Mouse (Mus musculus) mouse embryonic stem cell (cell line): Measurements from ENCODE around the gene Ssbp3.

ENCODE experiments used
- in situ Hi-C, 2 experiments: fragments of 300-500 bp; cut with MboI; formaldehyde crosslinking; loops; 1 replicate in 1 of 2; 3 replicates in 1 of 2; pipeline ENCODE4 v1.14.3; 2019 to 2020; ENCODE audit warnings: low sequenced_read_pairs in 2 of 2, low pct_unique_long_range_greater_than_20kb in 1 of 2, mixed read lengths in 1 of 2; ENCODE audit not compliant: unreplicated experiment in 1 of 2

Ssbp3 gene

DNA sequence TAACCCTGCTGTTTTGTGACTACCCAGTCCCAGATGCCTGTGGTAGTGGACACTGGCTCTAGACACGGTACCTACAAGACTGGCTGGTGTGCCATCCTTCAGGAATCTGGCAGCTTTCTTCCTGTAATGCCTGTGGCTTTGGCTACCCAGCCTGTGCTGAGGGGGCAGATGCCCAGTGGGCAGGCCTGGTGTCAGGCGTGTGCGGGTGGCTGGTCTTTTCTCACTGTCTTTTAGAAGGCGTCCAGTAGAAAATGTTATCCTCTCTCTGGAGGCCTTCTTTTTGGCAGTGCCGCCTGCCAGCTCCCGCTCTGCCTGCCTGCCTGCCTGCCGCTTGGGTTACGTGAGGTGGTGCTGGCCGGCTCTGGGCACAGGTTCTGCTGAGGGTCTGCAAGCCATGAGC, 15.9 kb downstream of the Ssbp3 start:
- in situ Hi-C loops, result no loop called here

DNA sequence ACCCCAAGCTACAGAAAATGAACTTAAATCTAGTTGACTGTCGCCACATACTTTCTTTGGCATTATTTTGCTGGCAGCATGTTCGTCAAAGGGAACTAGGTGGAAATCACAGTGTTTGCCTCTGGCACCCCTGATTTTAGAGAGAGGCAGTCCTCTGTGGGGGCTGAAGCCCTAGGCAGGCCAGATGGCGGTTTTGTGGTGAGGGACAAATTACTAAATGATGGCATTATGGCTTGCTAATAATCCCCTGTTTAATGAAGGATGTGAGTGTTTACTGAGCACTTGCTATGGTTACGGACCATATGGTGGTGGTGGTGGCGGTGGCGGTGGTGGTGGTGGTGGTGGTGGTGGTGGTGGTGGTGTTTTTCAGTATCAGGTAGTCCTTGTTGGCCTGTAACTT, 16.5 kb downstream of the Ssbp3 start:
- in situ Hi-C loops, result no loop called here

DNA sequence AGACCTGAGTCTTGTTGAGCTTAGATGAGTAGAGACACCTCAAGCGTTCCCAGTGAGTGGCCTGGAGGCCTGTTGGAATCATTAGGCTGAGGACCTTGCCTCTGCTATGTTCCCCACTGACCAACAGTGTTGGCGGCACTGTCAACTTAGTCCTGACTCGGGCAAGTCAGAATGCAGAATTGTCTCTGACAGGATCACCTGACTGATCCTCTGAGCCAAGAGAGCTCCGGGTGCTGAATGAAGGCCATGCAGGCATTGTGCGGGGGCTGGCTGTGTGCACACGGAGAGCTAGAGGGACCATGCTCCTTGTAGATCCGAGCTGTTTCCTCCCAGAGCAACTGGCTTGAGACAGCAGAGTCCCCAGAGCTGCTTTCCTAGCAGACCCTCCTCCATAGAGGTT, 18.5 kb downstream of the Ssbp3 start:
- in situ Hi-C loops, result no loop called here

DNA sequence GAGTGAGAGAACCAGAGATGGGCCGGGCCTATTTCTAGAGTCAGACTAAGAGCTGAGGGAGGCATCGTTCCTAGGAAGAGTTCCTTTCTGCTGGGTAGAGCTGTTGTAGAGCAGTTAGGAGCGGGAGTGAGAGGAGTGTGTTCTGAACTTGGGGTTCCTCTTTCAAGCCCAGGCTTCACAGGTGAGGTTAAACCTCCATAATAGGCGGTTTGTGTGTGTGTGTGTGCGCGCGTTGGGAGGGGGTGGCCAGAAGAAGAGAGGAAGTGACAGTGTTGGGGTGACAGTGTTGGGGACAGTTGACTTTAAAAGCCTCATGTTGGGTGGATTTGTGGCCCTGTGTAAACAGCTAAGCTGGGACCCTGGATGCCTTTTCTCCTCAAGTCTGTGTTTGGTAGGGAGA, 22.1 kb downstream of the Ssbp3 start:
- in situ Hi-C loops, result no loop called here

DNA sequence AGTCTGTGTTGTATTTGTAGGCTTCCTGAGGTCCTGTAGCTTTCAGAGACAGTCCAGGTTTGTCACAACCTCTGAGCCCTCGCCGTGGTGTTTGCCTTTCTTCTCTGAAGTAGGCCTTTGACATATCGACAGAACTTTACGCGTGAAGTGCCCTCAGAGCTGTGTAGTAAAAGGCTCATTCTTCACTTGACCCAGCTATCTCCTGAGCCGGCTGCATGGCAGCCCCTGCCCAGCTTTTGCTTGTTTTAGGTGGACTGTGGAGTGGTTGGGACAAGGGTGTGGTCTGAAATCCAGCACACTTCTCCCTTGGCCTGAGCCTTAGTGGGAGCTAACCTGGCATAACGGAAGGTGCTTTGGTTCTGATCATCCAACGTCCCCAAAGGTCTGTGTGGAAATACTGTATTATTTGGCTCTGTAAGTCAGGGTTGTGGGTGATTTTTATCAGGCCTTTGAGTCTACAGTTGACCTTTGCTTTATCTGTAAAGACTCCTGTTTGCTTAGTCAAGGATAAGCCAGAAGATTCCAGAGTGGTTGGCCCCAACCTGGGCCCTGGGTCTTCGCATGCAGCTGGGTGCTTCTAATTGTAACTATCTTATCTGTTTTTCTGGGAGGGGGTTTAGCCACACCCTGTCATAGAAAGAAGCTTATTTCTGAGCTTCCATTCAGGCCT, 23.4 kb downstream of the Ssbp3 start:
- in situ Hi-C loops, result no loop called here

DNA sequence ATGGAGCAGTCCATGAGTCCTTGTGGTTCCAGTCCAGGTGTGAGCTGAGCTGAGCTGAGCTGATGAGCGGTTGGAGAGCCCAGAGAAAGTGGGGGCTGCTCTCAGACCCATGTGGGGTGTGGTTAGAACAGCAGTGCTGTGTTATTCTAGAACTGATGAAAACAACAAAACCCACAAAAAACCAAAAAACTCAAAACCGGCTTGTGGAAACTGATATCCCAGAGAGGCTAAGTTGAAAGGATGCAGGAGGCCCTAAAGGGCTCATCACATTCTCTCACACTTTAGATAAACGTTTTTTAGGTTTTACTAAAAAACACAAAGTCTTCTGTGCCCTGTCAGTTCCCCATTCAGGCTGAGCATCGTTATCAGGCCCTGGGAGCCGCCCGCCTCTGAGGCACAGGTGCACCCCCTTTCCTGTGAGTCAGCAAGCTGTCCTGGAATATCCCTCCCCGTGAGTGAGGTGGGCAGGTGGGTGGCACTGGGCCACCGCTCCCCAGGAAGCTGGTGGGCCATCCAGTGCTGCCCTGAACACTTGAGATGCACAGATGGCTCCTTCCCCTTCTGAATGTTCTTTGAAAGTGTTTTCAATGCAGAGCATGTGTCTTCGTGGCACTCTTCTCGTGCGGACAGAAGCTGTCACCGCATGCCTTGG, 24.6 kb downstream of the Ssbp3 start:
- in situ Hi-C loops, result no loop called here

DNA sequence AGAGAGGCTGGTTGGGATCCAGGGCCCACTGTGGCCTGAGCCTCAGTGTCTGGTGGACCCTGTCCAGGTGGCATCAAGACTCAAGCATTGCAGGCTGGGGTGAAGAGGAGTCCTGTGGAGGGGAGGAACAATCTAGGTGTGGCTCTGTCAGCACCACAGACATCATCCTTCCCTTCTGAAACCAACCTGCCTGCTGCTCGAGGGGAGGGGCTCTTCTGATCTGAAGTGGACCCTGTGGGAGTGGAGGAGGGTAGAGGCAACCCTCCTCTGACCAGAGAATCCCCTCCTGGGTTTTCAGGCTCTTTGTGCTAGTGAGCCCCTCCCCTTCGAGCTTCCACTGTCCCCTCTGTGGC, 25.1 kb downstream of the Ssbp3 start:
- in situ Hi-C loops, result no loop called here

DNA sequence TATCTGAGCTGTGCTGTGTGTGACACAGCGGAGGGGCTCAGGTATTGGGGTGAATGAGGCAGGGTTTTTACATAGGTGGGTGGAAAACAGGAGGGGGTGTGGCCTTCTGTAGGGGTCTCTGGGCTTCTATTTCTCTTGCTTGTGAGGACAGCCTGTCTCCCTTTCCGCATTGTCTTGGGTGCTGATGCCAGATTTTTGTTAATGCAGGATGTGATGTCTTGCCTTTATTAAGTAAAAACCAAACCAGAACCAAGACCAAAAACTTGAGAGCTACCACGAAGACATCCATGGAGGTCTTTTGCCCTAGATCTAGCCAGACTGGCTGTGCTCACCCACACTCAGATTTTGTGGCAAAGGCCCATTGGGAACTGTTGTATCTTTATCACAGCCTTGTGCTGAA, 25.5 kb downstream of the Ssbp3 start:
- in situ Hi-C loops, result no loop called here

DNA sequence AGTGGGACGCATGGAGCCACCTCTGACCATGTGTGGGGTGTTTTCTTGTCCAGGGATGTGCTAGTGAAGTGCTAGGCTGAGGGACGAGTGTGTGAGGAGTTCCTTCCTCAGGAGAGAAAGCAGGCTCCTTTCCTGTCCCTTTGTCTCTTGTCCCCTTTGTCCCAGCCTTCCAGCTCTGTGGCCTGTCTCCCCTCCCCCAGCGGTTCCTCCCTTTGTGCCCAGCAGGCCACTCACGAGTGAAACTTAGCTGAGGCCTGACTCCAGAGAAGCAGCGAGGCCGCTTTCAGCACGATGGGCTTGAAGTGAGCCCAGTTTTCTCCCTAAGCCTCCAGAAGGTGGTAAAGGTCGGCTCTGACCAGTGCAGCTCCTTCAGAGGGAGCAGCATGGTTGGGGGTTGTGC, 26.2 kb downstream of the Ssbp3 start:
- in situ Hi-C loops, result no loop called here

DNA sequence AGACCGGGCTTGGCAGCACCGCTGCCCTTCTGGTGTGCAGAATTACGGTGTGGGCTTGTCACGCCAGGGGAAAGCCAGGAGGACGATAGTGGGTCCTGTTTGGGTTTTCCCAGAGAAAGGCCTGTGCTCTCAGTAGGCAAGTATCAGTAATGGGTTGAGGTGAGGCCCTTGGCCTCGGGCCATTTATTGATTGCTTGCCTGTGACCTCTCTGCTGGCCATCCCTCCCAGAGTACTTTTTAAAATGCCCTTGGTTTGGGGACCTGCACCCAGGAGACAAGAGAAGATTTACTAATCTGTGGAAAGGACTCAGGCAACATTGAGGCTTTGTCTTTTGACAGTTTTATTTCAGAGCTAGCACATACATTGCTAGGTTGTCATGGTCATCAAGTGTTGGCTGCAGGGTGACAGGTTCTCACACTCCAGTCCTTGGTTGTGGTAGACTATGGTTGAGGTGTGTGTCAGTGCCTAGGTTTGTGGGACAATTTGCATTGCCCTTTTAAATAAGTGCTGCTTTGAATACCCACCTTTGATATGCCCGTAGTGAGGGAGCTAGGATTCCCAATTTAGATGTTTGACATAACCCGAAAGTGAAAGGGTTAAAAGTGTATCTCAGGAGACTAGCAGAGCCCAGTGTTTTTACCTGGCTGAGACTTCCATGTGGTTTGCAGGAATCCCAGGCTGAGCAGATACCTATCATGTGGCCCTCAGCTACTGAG, 28.2 kb downstream of the Ssbp3 start:
- in situ Hi-C loops, result no loop called here

DNA sequence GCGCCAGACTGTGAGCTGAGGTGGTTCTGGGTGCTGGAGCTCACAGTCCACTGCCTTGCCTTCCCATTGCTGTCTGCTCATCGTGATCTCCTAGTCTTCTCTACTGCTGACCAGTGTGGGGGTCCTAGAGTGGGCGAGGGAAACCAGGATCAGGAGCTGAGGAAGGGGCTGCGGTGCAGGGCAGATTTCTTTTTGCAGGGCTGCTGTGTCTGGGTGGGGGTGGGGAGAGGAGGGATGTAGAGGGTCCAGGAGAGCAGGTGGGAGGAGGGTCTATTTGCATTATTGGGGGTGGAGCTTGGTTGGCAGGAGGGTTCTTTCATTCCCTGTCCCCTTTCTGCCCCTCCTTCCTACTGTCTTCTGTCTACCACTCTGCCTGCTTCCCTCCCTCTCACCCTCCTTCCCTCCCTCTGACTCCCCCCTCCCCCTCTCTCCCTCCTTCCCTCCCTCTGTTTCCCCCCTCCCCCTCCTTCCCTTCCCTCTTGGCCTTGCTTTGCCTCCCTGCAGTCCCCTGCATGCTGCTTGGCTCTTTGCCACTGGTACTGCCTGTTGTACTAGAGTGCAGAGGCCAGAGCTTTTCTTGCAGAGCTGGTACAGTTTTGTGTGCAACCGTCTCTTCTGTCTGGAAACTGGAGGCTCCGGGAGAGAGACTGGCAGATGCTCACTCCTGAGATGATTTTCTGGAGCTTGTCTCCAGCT, 28.9 kb downstream of the Ssbp3 start:
- in situ Hi-C loops, result no loop called here

DNA sequence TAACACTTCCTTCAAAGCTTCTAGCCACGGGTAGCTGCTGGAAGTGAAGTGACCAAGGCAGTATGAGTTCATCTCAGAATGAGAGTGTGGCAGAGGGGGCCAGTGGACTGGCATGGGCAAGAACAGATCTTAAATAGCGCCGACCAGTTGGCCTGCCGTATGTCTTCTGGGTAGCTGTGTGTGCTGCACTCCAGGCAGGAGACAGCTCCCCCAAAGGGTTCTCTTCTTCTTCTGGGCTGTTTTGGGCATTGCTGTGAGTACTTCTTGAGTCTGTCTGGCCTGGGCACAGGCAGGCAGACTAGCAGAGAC, 29.4 kb downstream of the Ssbp3 start:
- in situ Hi-C loops, result no loop called here

DNA sequence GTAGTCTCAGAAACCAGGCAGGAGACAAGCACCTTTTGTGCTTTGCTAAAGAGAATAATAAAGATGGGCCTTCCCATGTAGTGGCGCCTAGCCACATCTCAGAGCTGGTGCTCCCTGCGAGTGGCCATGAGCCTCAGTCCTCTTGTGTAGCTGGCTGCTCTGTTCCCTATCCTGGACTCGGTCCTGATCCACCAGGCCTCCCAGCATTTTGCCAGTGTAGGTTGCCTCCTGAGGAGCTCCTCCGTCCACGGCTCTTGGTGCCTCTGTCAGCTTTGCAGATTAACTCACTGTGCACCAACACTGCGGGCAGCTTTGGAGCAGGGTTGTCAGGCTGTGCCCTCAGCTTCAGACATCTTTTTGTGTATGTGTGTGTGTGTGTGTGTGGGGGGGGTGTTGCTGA, 30.4 kb downstream of the Ssbp3 start:
- in situ Hi-C loops, result no loop called here

DNA sequence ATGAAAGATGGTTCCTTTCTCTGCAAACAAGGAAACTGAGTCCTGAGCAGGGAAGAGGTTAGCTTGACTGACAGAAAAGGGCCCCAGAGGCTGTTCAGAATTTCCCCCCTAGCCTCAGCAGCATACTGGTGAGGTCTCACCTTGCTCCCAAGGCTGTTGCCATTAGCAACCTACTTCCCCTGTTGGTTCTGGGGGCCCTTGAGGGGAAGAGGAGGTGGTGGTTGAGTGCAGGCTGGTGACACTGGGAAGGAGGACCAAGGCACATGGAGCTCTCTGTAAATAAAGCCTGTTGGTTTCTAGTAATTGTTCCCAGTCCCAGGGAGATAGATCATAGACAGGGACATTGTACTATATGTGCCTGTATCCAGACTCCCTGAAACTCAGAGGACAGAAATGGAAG, 31.0 kb downstream of the Ssbp3 start:
- in situ Hi-C loops, result no loop called here

DNA sequence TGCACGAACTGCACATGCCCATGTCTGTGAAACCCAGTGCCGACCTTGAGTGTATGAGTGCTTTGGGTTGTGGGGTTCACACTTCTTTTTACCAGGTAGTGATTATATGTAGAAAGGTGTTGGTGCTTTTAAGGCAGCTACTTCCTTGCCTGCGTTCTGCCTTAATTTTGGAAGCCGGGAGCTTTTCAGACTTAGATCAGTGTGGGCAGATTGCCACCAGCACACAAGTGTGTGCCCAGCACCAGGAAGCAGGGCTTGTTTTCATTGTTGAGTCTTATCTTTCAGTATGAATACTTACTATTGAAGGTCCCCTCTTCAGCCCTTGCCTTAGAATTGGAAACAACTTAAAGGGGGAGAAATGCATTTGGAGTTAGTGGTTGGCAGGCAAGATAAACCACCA, 32.0 kb downstream of the Ssbp3 start:
- in situ Hi-C loops, result no loop called here

DNA sequence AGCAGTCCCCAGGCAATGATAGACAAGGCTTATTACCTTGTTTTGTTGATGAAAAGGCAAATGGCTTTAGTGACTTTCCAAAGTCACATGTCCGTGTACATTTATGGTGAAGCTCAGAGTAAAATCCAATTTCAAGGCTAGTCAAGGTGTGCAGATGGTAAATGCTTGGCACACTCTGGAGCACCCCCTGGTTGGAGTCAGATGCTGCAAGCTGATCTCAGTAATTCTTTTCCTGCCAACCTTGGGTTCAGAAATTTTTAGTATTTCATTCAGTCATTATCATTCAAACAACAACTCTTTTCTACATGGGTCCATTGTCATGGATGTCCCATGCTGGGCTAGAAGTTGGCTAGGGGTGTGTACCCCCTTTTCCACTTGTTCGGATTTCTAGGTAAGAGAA, 33.1 kb downstream of the Ssbp3 start:
- in situ Hi-C loops, result no loop called here

DNA sequence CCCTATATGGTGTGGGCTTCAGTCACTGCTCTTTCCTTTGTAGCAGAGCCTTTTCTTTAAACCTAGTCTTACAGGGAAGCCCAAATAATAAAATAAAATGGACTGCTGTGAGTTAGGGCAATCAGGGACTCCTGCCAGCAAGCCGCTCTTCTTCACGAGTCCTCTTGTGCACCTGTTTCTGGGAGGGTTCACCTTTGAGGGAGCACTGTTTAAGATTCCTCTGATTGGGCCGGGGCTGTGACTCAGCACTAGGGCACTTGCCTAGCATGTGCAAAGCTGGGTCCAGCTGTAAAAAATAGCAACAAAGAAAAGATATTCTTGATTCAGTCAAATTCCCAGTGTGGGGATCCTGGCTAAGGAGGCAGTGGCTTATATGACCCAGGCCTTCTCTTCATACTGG, 34.4 kb downstream of the Ssbp3 start:
- in situ Hi-C loops, result no loop called here

DNA sequence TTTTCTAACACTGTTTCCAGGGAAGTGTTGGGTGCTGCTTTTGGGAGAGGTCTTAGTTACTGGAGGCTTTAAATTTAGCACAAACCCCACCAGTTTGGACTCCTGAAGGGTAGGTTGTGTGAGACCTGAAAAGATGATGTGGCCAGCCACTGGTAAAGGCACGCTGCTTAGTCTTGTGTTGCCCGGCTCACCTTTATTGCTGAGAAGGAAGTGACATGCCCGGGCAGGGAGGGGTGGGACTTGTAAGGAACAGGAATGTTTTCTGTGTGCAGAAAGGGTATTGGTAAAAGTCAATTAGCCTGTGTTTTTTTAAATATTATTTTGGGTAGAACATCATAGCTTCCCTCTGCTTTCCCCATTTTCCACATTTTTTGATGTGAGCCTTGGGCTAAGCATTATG, 37.2 kb downstream of the Ssbp3 start:
- in situ Hi-C loops, result no loop called here

DNA sequence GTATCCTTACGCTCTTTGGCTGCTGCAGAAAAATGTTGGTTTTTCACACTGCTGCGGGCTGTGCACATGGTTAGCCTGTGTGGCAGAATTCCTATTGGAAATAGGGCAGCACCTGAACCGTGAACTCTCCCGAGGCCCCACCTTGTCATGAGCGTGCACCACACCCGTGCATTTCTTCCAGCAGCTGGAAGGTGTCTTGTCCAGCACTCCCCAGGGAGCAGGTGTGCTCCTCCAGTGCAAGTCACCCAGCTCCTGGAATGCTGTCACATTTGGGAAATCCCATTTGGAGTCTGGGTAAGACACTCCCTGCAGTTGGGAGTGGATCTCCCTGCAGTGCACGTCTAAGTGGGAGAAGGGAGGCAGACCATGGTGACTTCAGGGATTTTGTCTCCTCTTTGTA, 38.0 kb downstream of the Ssbp3 start:
- in situ Hi-C loops, result no loop called here

DNA sequence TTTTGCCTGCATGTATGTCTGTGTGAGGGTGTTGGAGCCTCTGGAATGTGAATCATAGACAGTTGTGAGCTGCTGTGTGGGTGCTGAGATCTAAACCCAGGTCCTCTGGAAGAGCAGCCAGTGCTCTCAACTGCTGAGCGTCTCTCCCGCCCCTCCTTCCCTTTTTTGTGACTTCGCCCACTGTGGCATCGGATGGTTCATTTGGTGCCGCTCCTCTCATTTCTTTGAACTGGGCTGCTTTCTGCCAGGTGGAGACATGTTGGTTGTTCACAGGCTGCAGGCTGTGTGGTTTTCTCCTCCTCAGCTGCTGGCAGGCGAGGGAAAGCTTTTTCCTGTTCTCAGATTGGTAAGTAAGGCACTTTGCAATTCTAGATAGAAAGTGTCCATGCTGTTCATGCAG, 38.7 kb downstream of the Ssbp3 start:
- in situ Hi-C loops, result no loop called here
